Comparison of ENCODE assay signal across 9 mouse cellular contexts in genomic region chr9:44182260-44182659, GRCm38 (mm10). TPM values are rescaled to one million over a fixed set of nuclear protein-coding genes. Genes with fewer than 3 reads are reported as not detected.
DNase-seq lines count a peak whose midpoint lies in the region; ATAC-seq and TF ChIP-seq lines count a peak whose summit lies in the region.
"Had no signal": no experiment of that assay in that cellular context is flagged by ENCODE, and none has a peak within 500 bp of the region (broad histone marks: within the 10 kb centered on the region; RNA-seq: fewer than 3 reads in every experiment).

No protein-coding gene starts in this region.

- no peaks in the 10 kb centered on the region for H3K9me3 ChIP-seq in kidney, postnatal 0 days (replicated peaks; ENCODE audit: low read length)
- peaks cover 9% of the 10 kb centered on the region; the same call in 1 of the 2 replicates for H3K9me3 ChIP-seq in forebrain, embryonic 12.5 days

- no peaks in the 10 kb centered on the region for H3K36me3 ChIP-seq in kidney, postnatal 0 days (ENCODE audit: insufficient read depth, low read length)
- H3K36me3 ChIP-seq in forebrain, embryonic 12.5 days (replicated peaks): peaks cover 17% of the 10 kb centered on the region; the same call in 1 of the 2 replicates

- H3K4me2 ChIP-seq in kidney, postnatal 0 days (ENCODE audit: low read length): no peak overlapping the region
- H3K4me2 ChIP-seq in forebrain, embryonic 12.5 days: no peak overlapping the region

- 91% methylated on average over 3 of the region's 3 CpGs for WGBS in kidney, postnatal 0 days
- 91% methylated on average over 3 of the region's 3 CpGs for WGBS in forebrain, embryonic 12.5 days

- no peak overlapping the region for H3K4me3 ChIP-seq in kidney, postnatal 0 days (replicated peaks; ENCODE audit: low read depth, low read length)
- H3K4me3 ChIP-seq in forebrain, embryonic 12.5 days (replicated peaks): no peak overlapping the region

- DNase-seq in layer of hippocampus, postnatal 10 days (ENCODE audit: low spot score in 2 of 2): peak; percentile 19 to 25
- DNase-seq in layer of hippocampus, adult 9-10 months (ENCODE audit: low spot score): no peak
- DNase-seq in ES-CJ7 (ENCODE audit: low read depth, low spot score): peak; percentile 40
- peak; percentile 50 for DNase-seq in brain, adult 2 months (ENCODE audit: low read depth, low spot score)
- peak; percentile 29 for DNase-seq in kidney, postnatal 0 days (ENCODE audit: low spot score)
- peak; percentile 17 to 68 for DNase-seq in spleen, postnatal 10 days (ENCODE audit: low spot score in 2 of 2)
- no peak for DNase-seq in MN1 (ENCODE audit: low spot score)

- H3K4me1 ChIP-seq in kidney, postnatal 0 days (replicated peaks; ENCODE audit: insufficient read depth, low read length): no peaks in the 10 kb centered on the region
- no peaks in the 10 kb centered on the region for H3K4me1 ChIP-seq in forebrain, embryonic 12.5 days

- no peaks in the 10 kb centered on the region for H3K27me3 ChIP-seq in kidney, postnatal 0 days (ENCODE audit: insufficient read depth, low read length)
- H3K27me3 ChIP-seq in forebrain, embryonic 12.5 days: no peaks in the 10 kb centered on the region

- no peak overlapping the region for H3K27ac ChIP-seq in kidney, postnatal 0 days
- no peak overlapping the region for H3K27ac ChIP-seq in forebrain, embryonic 12.5 days

- TF ChIP-seq CTCF in kidney, postnatal 0 days (IDR thresholded peaks at IDR 0.05; ENCODE audit: low read depth): peak; percentile 74

- ATAC-seq in kidney, postnatal 0 days (replicated peaks; ENCODE audit: low FRiP score, low read depth): no peak
- no peak for ATAC-seq in forebrain, embryonic 12.5 days (ENCODE audit: low FRiP score)

- no peak overlapping the region for H3K9ac ChIP-seq in kidney, postnatal 0 days (ENCODE audit: low read depth, low read length)
- H3K9ac ChIP-seq in forebrain, embryonic 12.5 days: no peak overlapping the region

RNA-seq across cellular contexts. Expression of gene Mcam, which starts 48.0 kb away (rescaled TPM):
- total RNA-seq in layer of hippocampus, postnatal 10 days (2021): 10 to 100 TPM; 18.8 to 21.8 TPM
- polyA plus RNA-seq in kidney, postnatal 0 days (2015; fragmentation: Nextera tagmentation; extraction: Ambion mirVana): 46.3 and 46.6 TPM in 2 replicates
- polyA plus RNA-seq in forebrain, embryonic 12.5 days (2016; fragmentation: Nextera tagmentation; extraction: Ambion mirVana): 13.4 and 14.2 TPM in 2 replicates

RNA-seq across cellular contexts. Expression of gene Cbl, which starts 51.6 kb away (rescaled TPM):
- total RNA-seq in layer of hippocampus, postnatal 10 days (2021): 10 to 100 TPM; 55.1 to 58.4 TPM
- 9.9 and 10.4 TPM in 2 replicates for polyA plus RNA-seq in kidney, postnatal 0 days (2015; fragmentation: Nextera tagmentation; extraction: Ambion mirVana)
- polyA plus RNA-seq in forebrain, embryonic 12.5 days (2016; fragmentation: Nextera tagmentation; extraction: Ambion mirVana): 28.7 and 34.3 TPM in 2 replicates

RNA-seq across cellular contexts. Expression of gene Ccdc153, which starts 58.2 kb away (rescaled TPM):
- 1 to 10 TPM; 7.2 to 9.2 TPM for total RNA-seq in layer of hippocampus, postnatal 10 days (2021)
- not detected in 2 replicates for polyA plus RNA-seq in kidney, postnatal 0 days (2015; fragmentation: Nextera tagmentation; extraction: Ambion mirVana)
- polyA plus RNA-seq in forebrain, embryonic 12.5 days (2016; fragmentation: Nextera tagmentation; extraction: Ambion mirVana): not detected in 2 replicates
- polyA plus RNA-seq: liver, embryonic 16.5 days had no signal

Comparison
In these comparisons a context has a peak if more than half of its experiments do, and no peak if none do; other contexts are left out.
1. DNase-seq: peak in layer of hippocampus, postnatal 10 days (2 of 2), ES-CJ7 (single experiment), brain, adult 2 months (single experiment), kidney, postnatal 0 days (single experiment) and spleen, postnatal 10 days (2 of 2); none in layer of hippocampus, adult 9-10 months (single experiment) and MN1 (single experiment).